Mouse (Mus musculus) CH12.LX (cell line): ENCODE data around the gene Adss.
"Not testable (repeated sequence)": the region's sequence is repeated elsewhere in the genome, so short reads cannot be mapped to it uniquely, and the experiment has no call there.

ENCODE experiments used
- CTCF ChIP-seq, 2 experiments: IDR thresholded peaks in 1 of 2; conservative IDR thresholded peaks in 1 of 2; 2 replicates each; pipeline ENCODE4 v1.5.1; 2011 to 2012; ENCODE audit warnings: low read depth in 2 of 2, low read length in 2 of 2, improper control_type of control experiment in 1 of 2, inconsistent platforms in 1 of 2, mild to moderate bottlenecking in 1 of 2, moderate library complexity in 1 of 2
- GABPA ChIP-seq: IDR thresholded peaks from 2 replicates; pipeline ENCODE4 v1.6.1; 2012; ENCODE audit warnings: low read depth, low read length, improper control_type of control experiment, inconsistent platforms; ENCODE audit not compliant: insufficient replicate concordance
- POLR2A ChIP-seq: IDR thresholded peaks from 2 replicates; pipeline ENCODE4 v1.6.1; 2011; ENCODE audit warnings: low read depth, mild to moderate bottlenecking, improper control_type of control experiment, low read length
- USF2 ChIP-seq: conservative IDR thresholded peaks from 2 replicates; pipeline ENCODE4 v1.6.1; 2011; ENCODE audit warnings: low read depth, low read length, improper control_type of control experiment
- ZC3H11A ChIP-seq: IDR thresholded peaks from 2 replicates; pipeline ENCODE4 v1.6.1; 2012; ENCODE audit warnings: low read depth, mild to moderate bottlenecking, inconsistent platforms, low read length, improper control_type of control experiment

DNA sequence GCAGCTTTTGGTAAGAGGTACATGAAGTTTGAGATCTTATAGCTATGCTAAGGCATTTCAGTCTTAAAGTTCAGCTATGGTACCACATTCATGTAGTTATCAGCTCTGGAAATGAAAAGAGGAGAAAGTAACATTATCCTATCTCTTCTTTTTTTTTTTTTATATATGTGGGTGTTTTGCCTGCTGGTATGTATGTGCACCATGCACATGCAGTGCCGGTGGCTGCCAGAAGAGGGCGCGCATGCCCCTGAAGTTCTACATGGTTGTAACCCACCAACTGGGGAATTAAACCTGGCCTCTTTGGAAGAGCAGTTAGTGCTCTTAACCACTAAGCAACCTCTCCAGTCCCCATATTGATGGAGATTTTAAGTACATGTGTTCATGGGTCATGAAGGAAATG, 49.5 kb upstream of the Adss start:
- not testable (repeated sequence) for TF ChIP-seq POLR2A, GABPA, ZC3H11A, USF2
- peak; percentile 30 to 37; a peak in 3 of 4 replicates for TF ChIP-seq CTCF (conservative IDR thresholded peaks at IDR 0.05 in 1 of 2, IDR thresholded peaks at IDR 0.05 in 1 of 2; ENCODE audit: low read depth in 2 of 2, low read length in 2 of 2)
